Mouse (Mus musculus) liver, adult 2 months (tissue): ENCODE results near the gene Flii. TPM values are rescaled to one million over a fixed set of nuclear protein-coding genes. Genes with fewer than 3 reads are reported as not detected.

ENCODE experiments used
- DNase-seq: peaks from one replicate; pipeline ENCODE4 v3.0.0-alpha.2; 2011; ENCODE audit warnings: low read depth, low spot score; ENCODE audit errors: extremely low read depth
- H3K27ac ChIP-seq: fragments of 200-500 bp; replicated peaks from 2 replicates; pipeline ENCODE4 v1.5.1; 2012; ENCODE audit warnings: low read depth, mild to moderate bottlenecking, control low read depth, inconsistent platforms, low read length; ENCODE audit not compliant: insufficient read depth
- H3K27me3 ChIP-seq: fragments of 200-500 bp; 2 replicates; pipeline ENCODE4 v1.6.1; 2012; ENCODE audit warnings: mild to moderate bottlenecking, moderate library complexity, low read length, inconsistent platforms; ENCODE audit not compliant: control insufficient read depth, insufficient read depth
- H3K36me3 ChIP-seq: fragments of 200-500 bp; 2 replicates; pipeline ENCODE4 v1.6.1; 2012; ENCODE audit warnings: low read length, inconsistent platforms; ENCODE audit not compliant: control insufficient read depth, insufficient read depth
- H3K4me1 ChIP-seq: fragments of 200-500 bp; 2 replicates; pipeline ENCODE4 v1.6.1; 2011; ENCODE audit warnings: low read length; ENCODE audit not compliant: control insufficient read depth, insufficient read depth
- H3K4me3 ChIP-seq: fragments of 200-500 bp; 2 replicates; pipeline ENCODE4 v1.5.1; 2011; ENCODE audit warnings: low read depth, mild to moderate bottlenecking, control low read depth, low read length, moderate library complexity; ENCODE audit not compliant: insufficient read depth
- H3K79me2 ChIP-seq: fragments of 200-500 bp; 2 replicates; pipeline ENCODE4 v1.6.1; 2012; ENCODE audit warnings: inconsistent platforms, mild to moderate bottlenecking, low read length, moderate library complexity; ENCODE audit not compliant: control insufficient read depth, insufficient read depth
- H3K9ac ChIP-seq: fragments of 200-500 bp; 2 replicates; pipeline ENCODE4 v1.6.1; 2012; ENCODE audit warnings: low read depth, mild to moderate bottlenecking, control low read depth, inconsistent platforms, low read length
- CTCF ChIP-seq: fragments of 200-500 bp; IDR thresholded peaks from 2 replicates; pipeline ENCODE4 v1.5.1; 2011; ENCODE audit warnings: low read depth, low read length, control low read depth
- POLR2A ChIP-seq: fragments of 200-500 bp; IDR thresholded peaks from 2 replicates; pipeline ENCODE4 v1.6.1; 2011; ENCODE audit warnings: low read length, control low read depth; ENCODE audit not compliant: insufficient read depth; ENCODE audit errors: extremely low read depth
- WGBS: fragments of 180-500 bp; shearing (Covaris S2); methylation state at CpG from one replicate; pipeline ENCODE4 v1.1.7; 2018; 5-methylcytosine and 5-hydroxymethylcytosine counted together
- polyA plus RNA-seq: library from polyadenylated mRNA; depleted of rRNA; stranded (reverse); fragments of >200 nt; gene quantifications from 2 replicates; pipeline ENCODE4 v1.2.3, GENCODE M21; 2012
- total RNA-seq: library from RNA; depleted of rRNA; stranded (reverse); fragments of >200 nt; gene quantifications from 2 replicates; pipeline ENCODE4 v1.2.3, GENCODE M21; 2014

Gene Flii
- total and polyA plus RNA-seq, 2 experiments = 35.1 to 86.7 TPM

DNA sequence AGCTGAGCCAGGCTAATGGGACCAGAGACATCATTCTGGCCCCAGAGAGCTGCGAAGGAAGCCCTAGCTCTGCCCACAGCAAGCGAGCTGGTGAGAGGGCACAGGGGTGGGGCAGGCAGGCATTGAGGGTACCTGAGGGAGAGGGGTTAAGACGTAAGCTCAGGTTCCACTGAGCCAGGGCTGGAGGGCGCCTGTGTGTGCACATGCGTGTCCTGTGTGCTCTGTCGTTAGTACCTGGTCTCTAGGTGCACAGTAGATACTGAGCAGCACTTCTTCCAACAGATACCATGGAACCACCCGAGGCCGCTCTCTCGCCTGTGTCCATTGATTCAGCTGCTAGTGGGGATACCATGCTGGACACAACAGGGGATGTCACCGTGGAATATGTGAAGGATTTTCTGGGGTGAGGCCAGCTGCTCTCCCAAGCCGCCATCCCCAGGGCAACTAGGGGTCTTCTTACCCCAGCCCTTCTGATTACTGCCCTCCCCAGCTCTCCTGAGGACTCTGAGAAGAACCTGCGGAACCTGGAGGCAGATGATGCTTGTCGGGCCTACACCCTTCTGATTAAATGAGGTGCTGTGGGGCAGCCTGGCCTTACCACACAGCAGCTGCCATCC, 14.3 kb downstream of the Flii start:
- no peak for DNase-seq
- TF ChIP-seq POLR2A = no peak
- TF ChIP-seq CTCF = no peak
- WGBS = 92% methylated on average over 13 of the region's 13 CpGs
- H3K9ac ChIP-seq = no peak overlapping the region
- no peaks in the 10 kb centered on the region for H3K27me3 ChIP-seq
- no peak overlapping the region for H3K4me3 ChIP-seq
- H3K36me3 ChIP-seq = peaks cover 17% of the 10 kb centered on the region; the same call in 1 of the 2 replicates
- H3K27ac ChIP-seq = no peak overlapping the region
- H3K79me2 ChIP-seq = no peaks in the 10 kb centered on the region
- H3K4me1 ChIP-seq = peaks cover 4% of the 10 kb centered on the region; the same call in 1 of the 2 replicates

DNA sequence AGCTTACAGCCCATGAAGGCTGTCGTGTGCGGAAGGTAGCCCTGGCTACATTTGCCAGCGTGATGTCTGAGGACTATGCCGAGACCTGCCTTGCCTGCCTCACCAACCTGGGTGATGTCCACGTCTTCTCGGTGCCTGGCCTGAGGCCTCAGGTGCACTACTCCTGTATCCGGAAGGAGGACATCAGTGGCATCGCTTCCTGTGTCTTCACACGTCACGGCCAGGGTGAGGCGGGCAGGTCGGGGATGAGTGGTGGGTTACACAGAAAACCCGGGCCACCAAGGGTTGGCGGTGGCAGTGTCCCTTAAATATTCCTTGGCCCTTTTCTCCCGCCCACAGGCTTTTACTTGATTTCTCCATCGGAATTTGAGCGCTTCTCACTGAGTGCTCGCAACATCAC, 15.0 kb downstream of the Flii start:
- WGBS = 95% methylated on average over 18 of the region's 18 CpGs
- Histone ChIP-seq H3K27me3 (no peaks in the 10 kb centered on the region), H3K79me2 (no peaks in the 10 kb centered on the region), H3K4me3 (no peak overlapping the region), H3K4me1 (peaks cover 6% of the 10 kb centered on the region; the same call in 1 of the 2 replicates), H3K9ac (no peak overlapping the region), H3K27ac (no peak overlapping the region), H3K36me3 (peaks cover 17% of the 10 kb centered on the region; the same call in 1 of the 2 replicates)
- TF ChIP-seq POLR2A = no peak
- no peak for TF ChIP-seq CTCF
- no peak for DNase-seq

DNA sequence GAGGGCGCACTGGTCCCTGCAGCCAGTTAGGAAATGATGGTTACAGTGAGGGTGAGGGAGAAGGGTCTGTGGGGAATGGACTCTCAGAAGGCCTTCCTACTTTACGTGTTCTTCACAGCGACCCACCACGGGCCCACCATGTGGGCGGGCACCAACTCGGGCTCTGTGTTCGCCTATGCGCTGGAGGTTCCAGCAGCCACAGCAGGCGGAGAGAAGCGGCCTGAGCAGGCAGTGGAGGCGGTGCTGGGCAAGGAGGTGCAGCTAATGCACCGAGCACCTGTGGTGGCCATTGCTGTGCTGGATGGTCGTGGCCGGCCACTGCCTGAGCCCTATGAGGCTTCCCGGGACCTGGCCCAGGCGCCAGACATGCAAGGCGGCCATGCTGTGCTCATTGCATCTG, 15.8 kb downstream of the Flii start:
- H3K27ac ChIP-seq = no peak overlapping the region
- no peak for DNase-seq
- 95% methylated on average over 17 of the region's 17 CpGs for WGBS
- no peaks in the 10 kb centered on the region for H3K79me2 ChIP-seq
- TF ChIP-seq CTCF (no peak), POLR2A (no peak)
- H3K9ac ChIP-seq = no peak overlapping the region
- peaks cover 6% of the 10 kb centered on the region; the same call in 1 of the 2 replicates for H3K4me1 ChIP-seq
- no peaks in the 10 kb centered on the region for H3K27me3 ChIP-seq
- no peak overlapping the region for H3K4me3 ChIP-seq
- H3K36me3 ChIP-seq = peaks cover 16% of the 10 kb centered on the region; the same call in 1 of the 2 replicates

DNA sequence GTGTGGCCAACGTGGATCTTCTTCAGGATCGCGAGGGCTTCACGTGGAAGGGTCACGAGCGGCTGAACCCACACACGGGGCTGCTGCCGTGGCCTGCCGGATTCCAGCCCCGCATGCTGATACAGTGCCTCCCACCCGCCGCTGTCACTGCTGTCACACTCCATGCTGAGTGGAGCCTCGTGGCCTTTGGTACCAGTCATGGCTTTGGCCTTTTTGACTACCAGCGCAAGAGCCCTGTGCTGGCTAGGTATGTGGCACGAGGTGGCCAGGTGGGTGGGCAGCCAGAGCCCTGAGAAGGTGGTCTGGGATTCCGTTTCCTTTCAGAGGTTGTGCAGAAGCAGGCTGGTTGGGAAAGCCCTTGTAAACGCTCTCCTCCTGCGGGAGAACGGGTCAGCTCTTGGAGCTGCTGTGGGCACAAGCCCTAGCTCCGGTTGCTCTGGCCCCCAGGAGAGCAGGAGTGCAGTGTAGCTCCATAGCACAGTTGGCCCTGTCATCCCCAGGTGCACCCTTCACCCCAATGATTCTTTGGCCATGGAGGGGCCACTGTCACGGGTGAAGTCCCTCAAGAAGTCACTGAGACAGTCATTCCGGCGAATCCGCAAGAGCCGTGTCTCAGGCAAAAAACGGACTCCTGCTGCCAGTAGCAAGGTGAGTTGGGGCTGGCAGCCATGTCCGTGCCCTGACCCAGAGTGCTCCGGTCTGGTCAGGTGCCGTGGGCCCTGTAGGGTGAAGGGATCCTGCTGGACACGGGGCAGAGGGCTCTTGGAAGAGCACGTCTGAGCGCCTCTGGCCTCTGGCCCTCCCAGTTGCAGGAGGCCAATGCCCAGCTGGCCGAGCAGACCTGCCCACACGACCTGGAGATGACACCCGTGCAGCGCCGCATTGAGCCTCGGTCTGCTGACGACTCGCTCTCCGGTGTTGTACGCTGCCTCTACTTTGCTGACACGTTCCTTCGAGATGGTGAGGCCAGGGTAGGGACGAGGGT, 17.3 kb downstream of the Flii start:
- peaks cover 6% of the 10 kb centered on the region; the same call in 1 of the 2 replicates for H3K4me1 ChIP-seq
- peaks cover 8% of the 10 kb centered on the region; the same call in 1 of the 2 replicates for H3K36me3 ChIP-seq
- no peaks in the 10 kb centered on the region for H3K27me3 ChIP-seq
- H3K79me2 ChIP-seq = no peaks in the 10 kb centered on the region
- no peak overlapping the region for H3K27ac ChIP-seq
- no peak overlapping the region for H3K9ac ChIP-seq
- H3K4me3 ChIP-seq = no peak overlapping the region
- DNase-seq = peak; percentile 55
- WGBS = 95% methylated on average over 45 of the region's 45 CpGs
- TF ChIP-seq CTCF (no peak), POLR2A (no peak)

DNA sequence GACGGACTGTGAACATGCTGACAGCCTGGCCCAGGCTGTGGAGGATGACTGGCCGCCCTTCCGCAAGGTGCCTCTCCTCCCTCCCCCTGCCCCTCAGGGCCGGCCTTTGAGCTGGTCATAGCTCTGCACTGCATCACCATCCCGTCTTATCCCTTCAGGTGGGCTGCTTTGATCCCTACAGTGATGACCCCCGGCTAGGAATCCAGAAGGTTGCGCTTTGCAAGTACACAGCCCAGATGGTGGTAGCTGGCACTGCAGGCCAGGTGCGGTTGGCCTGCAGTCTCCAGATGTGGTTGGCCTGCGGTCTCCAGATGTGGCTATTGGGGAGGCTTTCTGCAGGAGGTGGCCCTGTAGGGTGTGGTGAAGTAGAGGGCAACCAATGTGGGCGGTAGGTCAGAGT, 18.4 kb downstream of the Flii start:
- Histone ChIP-seq H3K27me3 (no peaks in the 10 kb centered on the region), H3K79me2 (no peaks in the 10 kb centered on the region), H3K27ac (no peak overlapping the region), H3K9ac (no peak overlapping the region), H3K4me3 (no peak overlapping the region), H3K4me1 (peaks cover 6% of the 10 kb centered on the region; the same call in 1 of the 2 replicates), H3K36me3 (peaks cover 4% of the 10 kb centered on the region; the same call in 1 of the 2 replicates)
- TF ChIP-seq POLR2A (no peak), CTCF (no peak)
- DNase-seq = no peak
- 96% methylated on average over 10 of the region's 10 CpGs for WGBS
